Mouse (Mus musculus) midbrain, embryonic 14.5 days (tissue): ENCODE data around the gene G0s2. TPM values are rescaled to one million over a fixed set of nuclear protein-coding genes. Genes with fewer than 3 reads are reported as not detected.

Experiments used
- ATAC-seq: fragments of 200-750 bp; cut with Nextera tagmentation; 2 replicates; pipeline ENCODE4 v1.8.0; 2017; ENCODE audit warnings: moderate number of reproducible peaks, moderate library complexity; ENCODE audit not compliant: low FRiP score, low TSS enrichment
- DNase-seq: peaks from one replicate; pipeline ENCODE4 v3.0.0-alpha.2; 2015
- H3K27ac ChIP-seq: fragments of 300-500 bp; sonication (generic); replicated peaks from 2 replicates; pipeline ENCODE4 v1.5.1; 2014; ENCODE audit warnings: mild to moderate bottlenecking, low read depth, low read length, moderate library complexity
- H3K27me3 ChIP-seq: fragments of 300-500 bp; sonication (generic); 2 replicates; pipeline ENCODE4 v1.6.1; 2014; ENCODE audit warnings: low read length, control low read depth, mixed read lengths; ENCODE audit not compliant: control insufficient read depth, insufficient read depth
- H3K36me3 ChIP-seq: fragments of 300-500 bp; sonication (generic); 2 replicates; pipeline ENCODE4 v1.6.1; 2014; ENCODE audit warnings: low read length, control low read depth; ENCODE audit not compliant: control insufficient read depth, insufficient read depth
- H3K4me1 ChIP-seq: fragments of 300-500 bp; sonication (generic); 2 replicates; pipeline ENCODE4 v1.6.1; 2014; ENCODE audit warnings: mild to moderate bottlenecking, antibody characterized with exemption, low read length, control low read depth; ENCODE audit not compliant: control insufficient read depth, insufficient read depth
- H3K4me2 ChIP-seq: fragments of 300-500 bp; sonication (generic); 2 replicates; pipeline ENCODE4 v1.6.1; 2014; ENCODE audit warnings: mild to moderate bottlenecking, low read length, moderate library complexity
- H3K4me3 ChIP-seq: fragments of 300-500 bp; sonication (generic); replicated peaks from 2 replicates; pipeline ENCODE4 v1.5.1; 2014; ENCODE audit warnings: low read depth, low read length
- H3K9ac ChIP-seq: fragments of 300-500 bp; sonication (generic); replicated peaks from 2 replicates; pipeline ENCODE4 v1.6.1; 2014; ENCODE audit warnings: mild to moderate bottlenecking, low read length, moderate library complexity
- H3K9me3 ChIP-seq: fragments of 300-500 bp; sonication (generic); 2 replicates; pipeline ENCODE4 v1.6.1; 2016; ENCODE audit warnings: low read length, control low read depth, mixed read lengths; ENCODE audit not compliant: control insufficient read depth
- WGBS: fragments of 180-500 bp; shearing (Covaris S2); extraction: QIAGEN DNeasy Blood & Tissue Kit; methylation state at CpG from one replicate; pipeline ENCODE4 v1.1.7; 2014; 5-methylcytosine and 5-hydroxymethylcytosine counted together
- polyA plus RNA-seq: library from polyadenylated mRNA; unstranded; fragments of >200 nt; fragmentation: Nextera tagmentation; extraction: Ambion mirVana; gene quantifications from 2 replicates; pipeline ENCODE4 v1.2.1, GENCODE M21; 2014

The G0s2 gene
- polyA plus RNA-seq, 1 experiment from 2014 or later: 7.4 TPM

GRCm38 (mm10) chr1:193225531-193225930 is 47.5 kb downstream of the G0s2 start:
- H3K9me3 ChIP-seq: no peaks in the 10 kb centered on the region
- H3K4me3 ChIP-seq: no peak overlapping the region
- no peak overlapping the region for H3K4me2 ChIP-seq
- 34% methylated on average over 3 of the region's 3 CpGs for WGBS
- no peaks in the 10 kb centered on the region for H3K36me3 ChIP-seq
- ATAC-seq: no peak
- H3K4me1 ChIP-seq: no peaks in the 10 kb centered on the region
- H3K27me3 ChIP-seq: no peaks in the 10 kb centered on the region
- H3K9ac ChIP-seq: no peak overlapping the region
- H3K27ac ChIP-seq: no peak overlapping the region
- no peak for DNase-seq

Other genes with a start within 250 kb of the G0s2 start
- gene Syt14, start 237.4 kb downstream of the G0s2 start, polyA plus RNA-seq: 10.9 and 12.4 TPM in 2 replicates
- gene Diexf, start 142.9 kb downstream of the G0s2 start, polyA plus RNA-seq: 7.5 and 10.0 TPM in 2 replicates
- gene Irf6, start 120.1 kb downstream of the G0s2 start, polyA plus RNA-seq: 0.53 and 0.92 TPM in 2 replicates
- 10.4 and 15.4 TPM in 2 replicates for gene A130010J15Rik, start 105.2 kb downstream of the G0s2 start, polyA plus RNA-seq
- 0.32 and 1.4 TPM in 2 replicates for gene Traf3ip3, start 71.5 kb downstream of the G0s2 start, polyA plus RNA-seq
- gene Lamb3, start 65.5 kb downstream of the G0s2 start, polyA plus RNA-seq: 0.15 and 0.30 TPM in 2 replicates
- 0.22 TPM in 1 of 2 replicates, not detected in the other for gene Hsd11b1, start 9.1 kb downstream of the G0s2 start, polyA plus RNA-seq
- 46.0 and 47.7 TPM in 2 replicates for gene Camk1g, start 97.1 kb upstream of the G0s2 start, polyA plus RNA-seq